Mouse (Mus musculus): ENCODE results near the gene T. TPM values are rescaled to one million over a fixed set of nuclear protein-coding genes. Genes with fewer than 3 reads are reported as not detected.

The T gene
- polyA plus RNA-seq, 1 experiment: 0.15 TPM

- H3K27me3 ChIP-seq (ENCODE audit: control insufficient read depth, insufficient read depth, low read length): no peaks in the 10 kb centered on the region
- no peak overlapping the region for H3K4me3 ChIP-seq (replicated peaks; ENCODE audit: insufficient read depth, low read depth, low read length)
- no peak for TF ChIP-seq CTCF (IDR thresholded peaks at IDR 0.05; ENCODE audit: borderline replicate concordance, insufficient read depth, low read depth, low read length)
- no peak for TF ChIP-seq POLR2A (IDR thresholded peaks at IDR 0.05; ENCODE audit: borderline replicate concordance, insufficient read depth, low read length)
- DNase-seq: no peak
- WGBS: 69% methylated on average over 8 of the region's 8 CpGs
- no peaks in the 10 kb centered on the region for H3K4me1 ChIP-seq (ENCODE audit: control insufficient read depth, insufficient read depth, low read length)
- no peak overlapping the region for H3K27ac ChIP-seq (ENCODE audit: insufficient read depth, low read length)
Observed at GRCm38 (mm10) chr17:8416865-8417264, 17.4 kb upstream of the T start.

DNA sequence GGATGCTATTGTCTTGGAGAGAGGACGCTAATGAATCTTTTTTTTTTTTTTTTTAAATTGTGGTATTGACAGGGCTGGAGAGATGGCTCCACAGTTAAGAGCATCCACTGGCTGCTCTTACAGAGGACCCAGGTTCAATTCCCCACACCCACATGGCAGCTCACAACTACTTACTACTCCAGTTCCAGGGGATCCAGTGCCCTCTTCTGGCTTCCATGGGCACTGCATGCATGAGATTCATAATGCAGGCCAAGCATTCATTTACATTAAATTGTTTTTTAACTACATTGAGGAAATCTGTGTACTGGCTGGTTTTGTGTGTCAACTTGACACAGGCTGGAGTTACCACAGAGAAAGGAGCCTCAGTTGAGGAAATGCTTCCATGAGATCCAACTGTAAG is 13.5 kb upstream of the T start:
- no peaks in the 10 kb centered on the region for H3K4me1 ChIP-seq (ENCODE audit: control insufficient read depth, insufficient read depth, low read length)
- H3K4me3 ChIP-seq (replicated peaks; ENCODE audit: insufficient read depth, low read depth, low read length): no peak overlapping the region
- TF ChIP-seq CTCF (IDR thresholded peaks at IDR 0.05; ENCODE audit: borderline replicate concordance, insufficient read depth, low read depth, low read length) (peak; percentile 15; the same call in 1 of the 2 replicates), POLR2A (IDR thresholded peaks at IDR 0.05; ENCODE audit: borderline replicate concordance, insufficient read depth, low read length) (no peak)
- 68% methylated on average over 1 of the region's 1 CpGs for WGBS
- no peaks in the 10 kb centered on the region for H3K27me3 ChIP-seq (ENCODE audit: control insufficient read depth, insufficient read depth, low read length)
- no peak overlapping the region for H3K27ac ChIP-seq (ENCODE audit: insufficient read depth, low read length)
- DNase-seq: no peak

GRCm38 (mm10) chr17:8421517-8421916 is 12.7 kb upstream of the T start:
- no peak for DNase-seq
- 50% methylated on average over 5 of the region's 5 CpGs for WGBS
- Histone ChIP-seq H3K27ac (ENCODE audit: insufficient read depth, low read length) (no peak overlapping the region), H3K4me1 (ENCODE audit: control insufficient read depth, insufficient read depth, low read length) (no peaks in the 10 kb centered on the region), H3K27me3 (ENCODE audit: control insufficient read depth, insufficient read depth, low read length) (no peaks in the 10 kb centered on the region), H3K4me3 (replicated peaks; ENCODE audit: insufficient read depth, low read depth, low read length) (no peak overlapping the region)
- TF ChIP-seq POLR2A (IDR thresholded peaks at IDR 0.05; ENCODE audit: borderline replicate concordance, insufficient read depth, low read length): no peak
- TF ChIP-seq CTCF (IDR thresholded peaks at IDR 0.05; ENCODE audit: borderline replicate concordance, insufficient read depth, low read depth, low read length): no peak

DNA sequence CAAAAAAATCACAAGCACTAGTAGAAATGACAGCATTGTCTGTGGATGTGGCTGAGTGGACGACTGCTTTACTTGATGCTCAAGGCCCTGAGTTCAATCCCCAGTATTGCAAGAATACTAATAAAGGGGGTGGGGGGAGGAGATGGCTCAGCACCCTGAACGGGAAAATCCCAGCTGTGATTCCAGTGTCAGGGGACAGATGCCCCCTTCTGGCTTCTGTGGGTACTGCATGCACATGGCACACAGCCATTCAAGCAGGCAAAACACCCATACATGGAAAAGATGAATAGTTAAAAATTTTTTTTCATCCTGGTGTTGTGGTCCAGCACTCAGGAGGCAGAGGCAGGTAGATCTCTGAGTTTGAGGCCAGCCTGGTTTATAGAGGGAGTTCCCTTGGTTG is 10.9 kb upstream of the T start:
- Histone ChIP-seq H3K27me3 (ENCODE audit: control insufficient read depth, insufficient read depth, low read length) (no peaks in the 10 kb centered on the region; the same call in 1 of the 2 replicates), H3K4me3 (replicated peaks; ENCODE audit: insufficient read depth, low read depth, low read length) (no peak overlapping the region), H3K27ac (ENCODE audit: insufficient read depth, low read length) (no peak overlapping the region), H3K4me1 (ENCODE audit: control insufficient read depth, insufficient read depth, low read length) (no peaks in the 10 kb centered on the region)
- DNase-seq: no peak
- 33% methylated on average over 2 of the region's 2 CpGs for WGBS
- TF ChIP-seq POLR2A (IDR thresholded peaks at IDR 0.05; ENCODE audit: borderline replicate concordance, insufficient read depth, low read length) (no peak), CTCF (IDR thresholded peaks at IDR 0.05; ENCODE audit: borderline replicate concordance, insufficient read depth, low read depth, low read length) (peak; percentile 40; the same call in 1 of the 2 replicates)

- 5% methylated on average over 16 of the region's 16 CpGs for WGBS
- Histone ChIP-seq H3K27me3 (ENCODE audit: control insufficient read depth, insufficient read depth, low read length) (peaks cover 3% of the 10 kb centered on the region; the same call in 1 of the 2 replicates), H3K27ac (ENCODE audit: insufficient read depth, low read length) (no peak overlapping the region), H3K4me3 (replicated peaks; ENCODE audit: insufficient read depth, low read depth, low read length) (no peak overlapping the region), H3K4me1 (ENCODE audit: control insufficient read depth, insufficient read depth, low read length) (no peaks in the 10 kb centered on the region)
- no peak for DNase-seq
- TF ChIP-seq CTCF (IDR thresholded peaks at IDR 0.05; ENCODE audit: borderline replicate concordance, insufficient read depth, low read depth, low read length): no peak
- TF ChIP-seq POLR2A (IDR thresholded peaks at IDR 0.05; ENCODE audit: borderline replicate concordance, insufficient read depth, low read length): no peak
Observed at GRCm38 (mm10) chr17:8429436-8429835, 4.8 kb upstream of the T start.

- no peak for DNase-seq
- Histone ChIP-seq H3K27ac (ENCODE audit: insufficient read depth, low read length) (no peak overlapping the region), H3K4me1 (ENCODE audit: control insufficient read depth, insufficient read depth, low read length) (no peaks in the 10 kb centered on the region), H3K27me3 (ENCODE audit: control insufficient read depth, insufficient read depth, low read length) (peaks cover 4% of the 10 kb centered on the region; the same call in 1 of the 2 replicates), H3K4me3 (replicated peaks; ENCODE audit: insufficient read depth, low read depth, low read length) (no peak overlapping the region)
- 11% methylated on average over 5 of the region's 5 CpGs for WGBS
- TF ChIP-seq POLR2A (IDR thresholded peaks at IDR 0.05; ENCODE audit: borderline replicate concordance, insufficient read depth, low read length): no peak
- TF ChIP-seq CTCF (IDR thresholded peaks at IDR 0.05; ENCODE audit: borderline replicate concordance, insufficient read depth, low read depth, low read length): no peak
Observed at GRCm38 (mm10) chr17:8429896-8430295, 4.3 kb upstream of the T start.

DNA sequence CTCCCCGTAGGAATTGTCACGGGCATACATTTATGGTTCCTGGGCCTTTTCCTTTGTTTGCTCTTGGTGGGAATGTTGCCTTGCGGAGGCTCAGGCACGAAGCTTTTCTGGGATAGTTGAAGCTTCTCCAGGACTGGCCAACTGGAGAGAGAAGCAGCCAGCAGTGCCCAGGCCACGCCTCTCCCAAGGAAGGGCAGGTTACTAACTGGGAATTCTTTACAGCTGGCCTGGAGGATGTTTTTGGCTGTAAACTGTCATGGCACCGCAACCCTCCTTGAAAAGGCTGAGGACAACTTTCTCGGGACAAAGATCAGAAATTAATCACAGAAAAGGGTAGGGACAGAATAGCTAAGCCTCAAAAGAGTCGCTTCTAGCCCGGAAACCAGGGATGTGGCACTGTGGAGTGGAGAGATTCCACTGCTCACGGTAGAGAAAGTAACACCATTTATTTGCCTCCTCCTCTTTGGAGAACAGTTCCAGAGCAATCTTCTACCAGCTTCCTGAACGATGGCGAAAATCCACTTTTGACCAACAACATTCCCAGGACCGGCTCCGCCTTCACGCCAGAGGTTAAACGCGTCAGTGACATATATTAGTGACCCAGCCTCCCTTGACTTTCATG is 1.9 kb upstream of the T start:
- H3K4me1 ChIP-seq (ENCODE audit: control insufficient read depth, insufficient read depth, low read length): no peaks in the 10 kb centered on the region
- peaks cover 5% of the 10 kb centered on the region; the same call in 1 of the 2 replicates for H3K27me3 ChIP-seq (ENCODE audit: control insufficient read depth, insufficient read depth, low read length)
- TF ChIP-seq POLR2A (IDR thresholded peaks at IDR 0.05; ENCODE audit: borderline replicate concordance, insufficient read depth, low read length): no peak
- no peak for TF ChIP-seq CTCF (IDR thresholded peaks at IDR 0.05; ENCODE audit: borderline replicate concordance, insufficient read depth, low read depth, low read length)
- H3K4me3 ChIP-seq (replicated peaks; ENCODE audit: insufficient read depth, low read depth, low read length): no peak overlapping the region
- 6% methylated on average over 17 of the region's 17 CpGs for WGBS
- no peak overlapping the region for H3K27ac ChIP-seq (ENCODE audit: insufficient read depth, low read length)
- DNase-seq: no peak
